Mouse (Mus musculus): ENCODE measurements around the gene Camk1d.

The Camk1d gene

GRCm38 (mm10) chr2:5321660-5322295, 392.5 kb downstream of the Camk1d start:
- DNase-seq (ENCODE audit: low read depth, low spot score): no peak

GRCm38 (mm10) chr2:5319138-5319537, 395.2 kb downstream of the Camk1d start:
- DNase-seq (ENCODE audit: low read depth, low spot score): no peak

- DNase-seq (ENCODE audit: low read depth, low spot score): no peak
These were observed 397.6 kb downstream of the Camk1d start for GRCm38 (mm10) chr2:5316763-5317162.

DNA sequence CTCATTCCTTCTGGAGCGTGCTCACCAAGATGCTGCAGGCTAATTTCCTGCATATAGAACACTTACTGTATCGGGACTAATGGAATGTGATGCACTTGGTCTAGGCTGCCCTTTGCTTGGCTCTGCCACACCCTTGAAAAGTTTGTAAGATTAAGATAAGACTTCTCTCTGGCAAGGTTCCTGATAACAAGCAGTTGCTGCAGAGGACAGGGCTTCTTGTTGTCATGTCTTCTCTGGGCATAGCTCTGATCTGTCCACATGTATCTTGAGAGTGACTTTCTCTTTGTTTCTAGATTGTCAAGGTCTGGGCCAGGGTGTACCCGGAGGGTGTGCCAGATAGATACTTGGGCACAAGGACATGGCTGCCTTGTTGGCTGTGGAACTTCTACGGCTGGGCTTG, 398.1 kb downstream of the Camk1d start:
- no peak for DNase-seq (ENCODE audit: low read depth, low spot score)

- no peak for DNase-seq (ENCODE audit: low read depth, low spot score)
These were observed 399.0 kb downstream of the Camk1d start for GRCm38 (mm10) chr2:5315291-5315828.

DNA sequence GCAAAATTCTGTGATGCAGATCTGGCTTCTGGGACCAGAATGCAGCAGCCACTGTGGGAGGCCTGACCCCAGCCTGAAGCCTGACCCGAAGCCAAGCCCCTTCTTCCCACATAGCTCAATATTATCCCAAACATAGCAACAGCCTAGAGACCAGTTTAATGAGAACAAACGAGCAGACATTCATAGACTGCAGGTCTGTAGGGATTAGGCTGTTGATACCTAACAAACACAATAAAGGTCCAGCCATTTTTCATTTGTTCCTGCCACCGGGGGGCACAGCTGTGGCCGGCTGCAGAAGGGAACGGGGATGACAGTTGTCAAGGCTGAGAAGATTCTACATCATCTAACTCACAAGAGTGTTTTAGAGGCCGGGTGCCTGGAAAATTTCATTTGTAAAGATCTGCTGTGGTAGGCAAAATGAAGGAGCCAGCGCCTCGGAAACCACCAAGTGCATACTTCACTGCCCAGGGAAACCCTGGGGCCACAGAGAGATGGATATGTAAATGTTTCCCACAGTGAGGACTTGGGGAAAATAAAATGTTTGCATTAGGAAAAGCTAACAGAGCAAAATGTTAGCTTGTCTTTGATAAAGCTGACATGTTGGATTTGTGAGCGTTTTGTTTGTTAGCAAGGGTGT, 399.7 kb downstream of the Camk1d start:
- no peak for DNase-seq (ENCODE audit: low read depth, low spot score)

- DNase-seq (ENCODE audit: low read depth, low spot score): no peak
These were observed 409.2 kb downstream of the Camk1d start for GRCm38 (mm10) chr2:5305156-5305555.

DNA sequence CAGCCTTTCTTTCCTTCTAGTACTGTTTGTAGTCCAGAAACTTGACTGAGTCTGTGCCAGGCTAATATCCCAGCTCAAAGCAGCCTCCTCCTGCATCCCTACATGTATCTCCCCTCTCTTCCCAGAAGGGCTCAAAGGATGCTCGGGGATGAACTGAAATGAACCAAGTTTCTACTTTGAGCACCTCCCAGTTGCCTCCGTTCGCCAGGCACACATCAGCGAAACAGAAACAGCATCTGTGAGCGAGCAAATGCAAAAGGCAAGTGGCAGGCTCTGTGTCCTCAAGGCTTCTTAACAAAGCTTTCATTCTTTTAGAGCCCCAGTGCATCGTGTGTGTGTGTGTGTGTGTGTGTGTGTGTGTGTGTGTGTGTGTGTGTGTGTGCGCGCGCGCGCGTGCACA, 409.9 kb downstream of the Camk1d start:
- no peak for DNase-seq (ENCODE audit: low read depth, low spot score)

DNA sequence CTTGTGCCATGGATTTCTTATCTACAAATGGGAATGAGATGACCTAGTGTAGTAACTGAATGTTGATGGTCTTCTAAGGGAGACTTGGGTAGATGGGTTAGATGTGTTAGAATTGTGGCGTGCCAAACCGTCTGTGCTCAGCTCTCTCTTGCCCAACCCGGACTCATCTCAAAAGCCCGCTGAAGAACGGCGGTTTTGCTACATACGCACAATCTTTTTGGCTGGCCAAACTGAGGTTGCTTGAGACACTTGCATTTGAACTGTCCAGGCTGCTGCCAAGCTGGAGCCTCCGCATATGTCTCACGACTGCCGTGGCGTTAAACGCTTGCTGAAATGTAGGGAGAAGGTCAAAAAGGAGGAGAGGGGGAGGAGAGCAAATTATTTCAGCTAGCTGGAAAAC, 413.0 kb downstream of the Camk1d start:
- no peak for DNase-seq (ENCODE audit: low read depth, low spot score)

- no peak for DNase-seq (ENCODE audit: low read depth, low spot score)
These were observed 416.2 kb downstream of the Camk1d start for GRCm38 (mm10) chr2:5298071-5298470.

GRCm38 (mm10) chr2:5296749-5297545, 417.4 kb downstream of the Camk1d start:
- no peak for DNase-seq (ENCODE audit: low read depth, low spot score)

DNA sequence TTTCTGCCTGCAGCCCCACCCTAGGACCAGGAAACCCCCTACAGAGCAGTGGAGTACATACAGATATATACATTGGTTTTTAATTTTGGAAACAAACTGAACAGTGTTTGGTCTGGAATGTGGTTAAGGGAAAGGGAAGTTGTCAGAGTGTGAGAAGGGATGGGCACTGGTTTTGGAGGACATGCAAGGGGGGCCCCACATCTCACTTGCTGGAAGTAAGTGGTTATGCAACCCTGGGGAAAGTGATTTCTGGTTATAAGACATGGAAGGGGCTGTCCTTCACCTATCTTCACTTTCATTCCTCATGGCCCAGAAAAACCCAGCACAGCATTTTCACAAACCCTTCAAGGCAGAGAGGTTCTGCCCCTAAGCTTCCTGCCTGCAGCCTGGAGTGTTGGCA, 419.2 kb downstream of the Camk1d start:
- DNase-seq (ENCODE audit: low read depth, low spot score): no peak

- DNase-seq (ENCODE audit: low read depth, low spot score): no peak
These were observed 419.9 kb downstream of the Camk1d start for GRCm38 (mm10) chr2:5294451-5294850.

DNA sequence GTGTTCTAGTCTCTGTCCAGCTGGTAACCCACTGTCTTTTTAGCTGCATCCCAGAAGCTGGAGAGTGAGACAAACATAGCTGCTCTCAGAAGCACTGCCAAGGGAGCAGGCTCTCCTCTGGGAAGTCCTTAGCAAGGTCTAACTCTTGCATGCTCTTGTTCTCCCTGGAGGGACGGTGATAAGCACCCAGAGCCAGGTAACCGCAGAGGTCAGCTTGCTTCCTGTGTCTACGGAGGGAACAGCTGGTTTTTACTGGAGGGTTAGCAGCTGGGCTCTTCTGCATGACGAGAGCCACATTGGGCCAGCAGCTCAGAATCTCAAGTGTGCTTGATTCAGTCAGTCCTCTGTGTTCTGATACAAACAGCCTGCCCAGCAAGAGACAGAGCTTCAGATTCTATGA, 425.7 kb downstream of the Camk1d start:
- no peak for DNase-seq (ENCODE audit: low read depth, low spot score)

DNA sequence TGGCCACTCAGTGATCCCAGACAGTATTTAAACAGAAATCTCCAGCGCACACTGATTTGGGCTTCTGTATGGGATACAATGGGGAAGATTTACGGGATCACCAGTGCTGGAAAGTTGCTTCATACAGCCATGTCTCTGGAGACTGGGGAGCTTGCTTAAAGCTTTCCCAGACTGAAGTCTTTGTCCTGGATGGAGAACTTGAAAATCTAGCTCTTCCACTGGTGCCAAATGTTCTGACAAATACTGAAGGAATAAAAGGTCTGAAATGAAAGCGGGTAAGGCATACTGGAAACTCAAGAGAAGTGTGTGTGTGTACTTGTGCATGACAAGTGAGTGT, 427.3 kb downstream of the Camk1d start:
- no peak for DNase-seq (ENCODE audit: low read depth, low spot score)

GRCm38 (mm10) chr2:5286189-5287043, 427.9 kb downstream of the Camk1d start:
- DNase-seq (ENCODE audit: low read depth, low spot score): no peak

DNA sequence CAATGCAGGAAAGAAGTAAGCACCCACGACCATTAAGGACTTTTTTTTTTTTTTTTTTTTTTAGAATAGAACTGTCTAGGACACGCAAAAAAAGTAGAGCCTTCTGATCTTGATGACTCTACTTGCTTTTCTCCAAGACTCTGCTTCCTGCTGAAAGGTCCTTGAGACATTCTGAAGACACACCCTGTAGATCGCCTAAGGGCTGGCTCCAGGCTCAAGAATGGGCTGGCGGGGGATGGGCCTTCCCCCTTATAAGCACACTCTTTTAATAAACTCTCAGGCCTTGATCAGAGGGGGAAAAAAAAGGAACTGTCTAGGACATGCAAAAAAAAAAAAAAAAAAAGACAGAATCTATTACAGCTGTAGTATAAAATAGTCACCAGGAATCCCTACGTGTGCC, 430.0 kb downstream of the Camk1d start:
- DNase-seq (ENCODE audit: low read depth, low spot score): no peak

GRCm38 (mm10) chr2:5282623-5283022, 431.7 kb downstream of the Camk1d start:
- no peak for DNase-seq (ENCODE audit: low read depth, low spot score)

GRCm38 (mm10) chr2:5267980-5268379, 446.3 kb downstream of the Camk1d start:
- DNase-seq (ENCODE audit: low read depth, low spot score): no peak

DNA sequence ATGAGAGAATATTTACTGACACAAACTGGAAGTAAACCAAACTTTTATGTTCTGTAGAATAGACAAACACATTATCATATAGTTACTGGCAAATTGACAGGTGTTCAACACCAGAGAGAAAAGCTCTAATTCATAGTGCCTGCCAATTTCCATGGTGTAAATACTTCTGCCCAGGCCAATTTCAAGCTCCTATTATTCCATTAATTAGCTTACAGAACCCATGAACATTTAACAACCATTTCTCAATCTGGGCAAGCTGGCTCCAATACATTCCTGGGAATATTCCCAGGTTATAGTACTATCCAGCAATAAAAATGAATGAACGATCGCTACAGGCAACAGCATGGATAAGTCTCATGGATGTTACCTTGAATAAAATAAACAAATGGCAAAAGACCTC, 452.0 kb downstream of the Camk1d start:
- DNase-seq (ENCODE audit: low read depth, low spot score): no peak

- DNase-seq (ENCODE audit: low read depth, low spot score): no peak
These were observed 456.1 kb downstream of the Camk1d start for GRCm38 (mm10) chr2:5258250-5258649.

DNA sequence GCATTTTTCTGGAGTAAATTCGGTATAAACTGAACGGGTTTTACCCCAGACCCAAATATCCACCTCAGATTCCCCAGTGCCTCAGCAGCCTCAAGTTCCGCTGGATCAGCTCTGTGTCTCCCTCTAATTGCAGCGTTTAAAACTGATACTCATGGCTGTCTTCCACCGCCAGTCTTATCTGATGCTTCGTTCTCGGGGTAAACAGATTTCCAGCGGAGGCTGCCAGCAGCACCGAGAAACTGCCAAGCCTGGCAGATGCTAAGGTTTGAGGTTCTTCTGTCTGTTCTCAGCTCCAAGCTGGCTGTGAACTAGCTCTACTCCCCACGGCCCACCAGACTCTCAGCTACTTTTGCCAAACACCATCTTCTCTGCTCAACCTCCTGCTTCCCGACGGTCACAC, 464.3 kb downstream of the Camk1d start:
- no peak for DNase-seq (ENCODE audit: low read depth, low spot score)

Data from c-Kit-negative CD71-positive TER-119-positive erythroid progenitor cells, embryonic 14.5 days (primary cell).